Mouse (Mus musculus): ENCODE data around the gene Cdc34. TPM values are rescaled to one million over a fixed set of nuclear protein-coding genes. Genes with fewer than 3 reads are reported as not detected.

Gene Cdc34
- 137 and 146 TPM in 2 replicates for polyA plus RNA-seq (2016; fragmentation: Nextera tagmentation; extraction: Ambion mirVana)

GRCm38 (mm10) chr10:79681591-79682245 is at the start of gene Cdc34:
Gene Cdc34 (plus strand): TSS chr10:79682195.
- Histone ChIP-seq H3K9ac (peak within 1 kb of the TSS; percentile 87), H3K4me3 (peak within 1 kb of the TSS; percentile 84), H3K27ac (peak within 1 kb of the TSS; percentile 80), H3K27me3 (no peaks in the 10 kb centered on the region), H3K36me3 (peaks cover 27% of the 10 kb centered on the region), H3K4me2 (replicated peaks) (peak within 1 kb of the TSS; percentile 98), H3K4me1 (peaks cover 15% of the 10 kb centered on the region), H3K9me3 (no peaks in the 10 kb centered on the region)
- under 1% methylated on average over 66 of the region's 84 CpGs for WGBS
- ATAC-seq (ENCODE audit: insufficient number of reproducible peaks, insufficient read depth, low FRiP score, low TSS enrichment): peak; percentile 92

DNA sequence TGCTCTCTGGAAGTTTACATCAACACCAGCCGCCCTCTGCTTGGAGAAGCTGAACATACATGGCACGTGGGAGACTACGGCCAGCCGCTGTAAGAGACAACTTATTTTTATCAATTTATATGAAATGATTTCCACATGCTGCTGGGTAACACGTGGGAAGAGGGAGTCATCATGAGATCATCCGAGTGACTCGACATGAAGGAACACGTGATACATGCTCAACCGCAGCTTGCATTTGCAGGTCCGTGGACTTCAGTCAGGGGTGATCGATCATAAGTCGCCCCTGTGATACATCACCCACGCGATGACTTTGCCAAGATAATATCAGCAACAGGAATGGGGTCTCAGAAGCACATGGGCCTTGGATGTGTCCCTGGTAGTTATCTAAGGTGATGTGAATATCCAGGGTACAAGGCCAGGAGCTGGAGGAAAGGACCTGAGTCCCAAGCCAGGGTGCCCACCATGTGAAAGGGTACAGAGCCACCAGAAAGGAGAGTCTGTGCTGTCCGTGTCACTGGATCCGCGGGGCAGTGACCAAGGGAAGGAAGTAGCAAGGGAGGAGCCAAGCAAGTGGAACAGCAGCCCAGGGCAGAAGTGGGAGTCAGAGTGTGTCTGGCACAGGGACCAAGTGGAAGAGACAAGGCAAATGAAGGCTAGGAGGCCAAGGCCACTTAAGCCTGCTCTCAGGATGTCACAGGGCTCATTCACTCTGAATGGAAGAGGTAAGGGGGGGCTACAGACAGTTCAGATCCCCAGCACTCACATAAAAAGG is 48.8 kb upstream of the Cdc34 start:
- H3K4me1 ChIP-seq: peaks cover 12% of the 10 kb centered on the region
- no peak overlapping the region for H3K27ac ChIP-seq
- no peaks in the 10 kb centered on the region for H3K36me3 ChIP-seq
- ATAC-seq (ENCODE audit: insufficient number of reproducible peaks, insufficient read depth, low FRiP score, low TSS enrichment): no peak
- H3K4me2 ChIP-seq (replicated peaks): no peak overlapping the region
- H3K9me3 ChIP-seq: no peaks in the 10 kb centered on the region
- no peaks in the 10 kb centered on the region; the same call in 1 of the 2 replicates for H3K27me3 ChIP-seq
- no peak overlapping the region for H3K4me3 ChIP-seq
- WGBS: 81% methylated on average over 17 of the region's 17 CpGs
- no peak overlapping the region for H3K9ac ChIP-seq

DNA sequence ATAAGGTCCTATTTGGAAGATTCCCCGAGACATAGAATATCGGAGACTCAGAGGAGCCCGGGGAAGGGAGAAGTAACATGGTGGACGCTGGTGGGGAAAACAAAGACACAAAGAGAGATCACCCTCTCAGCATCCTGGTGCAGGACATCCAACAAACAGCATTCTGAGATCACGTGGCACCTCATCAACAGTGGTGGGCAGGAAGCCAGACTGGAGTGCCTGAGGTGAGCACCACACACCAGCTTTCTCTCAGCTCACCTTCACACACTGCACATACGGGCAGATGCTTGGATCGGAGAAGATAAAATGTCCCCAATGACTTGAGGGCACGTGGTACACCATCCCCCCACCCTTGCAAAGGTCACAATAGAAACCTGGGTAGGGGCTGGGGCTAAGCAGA is 45.7 kb upstream of the Cdc34 start:
- Histone ChIP-seq H3K27ac (no peak overlapping the region), H3K4me2 (replicated peaks) (peak overlapping the region; percentile 88)

DNA sequence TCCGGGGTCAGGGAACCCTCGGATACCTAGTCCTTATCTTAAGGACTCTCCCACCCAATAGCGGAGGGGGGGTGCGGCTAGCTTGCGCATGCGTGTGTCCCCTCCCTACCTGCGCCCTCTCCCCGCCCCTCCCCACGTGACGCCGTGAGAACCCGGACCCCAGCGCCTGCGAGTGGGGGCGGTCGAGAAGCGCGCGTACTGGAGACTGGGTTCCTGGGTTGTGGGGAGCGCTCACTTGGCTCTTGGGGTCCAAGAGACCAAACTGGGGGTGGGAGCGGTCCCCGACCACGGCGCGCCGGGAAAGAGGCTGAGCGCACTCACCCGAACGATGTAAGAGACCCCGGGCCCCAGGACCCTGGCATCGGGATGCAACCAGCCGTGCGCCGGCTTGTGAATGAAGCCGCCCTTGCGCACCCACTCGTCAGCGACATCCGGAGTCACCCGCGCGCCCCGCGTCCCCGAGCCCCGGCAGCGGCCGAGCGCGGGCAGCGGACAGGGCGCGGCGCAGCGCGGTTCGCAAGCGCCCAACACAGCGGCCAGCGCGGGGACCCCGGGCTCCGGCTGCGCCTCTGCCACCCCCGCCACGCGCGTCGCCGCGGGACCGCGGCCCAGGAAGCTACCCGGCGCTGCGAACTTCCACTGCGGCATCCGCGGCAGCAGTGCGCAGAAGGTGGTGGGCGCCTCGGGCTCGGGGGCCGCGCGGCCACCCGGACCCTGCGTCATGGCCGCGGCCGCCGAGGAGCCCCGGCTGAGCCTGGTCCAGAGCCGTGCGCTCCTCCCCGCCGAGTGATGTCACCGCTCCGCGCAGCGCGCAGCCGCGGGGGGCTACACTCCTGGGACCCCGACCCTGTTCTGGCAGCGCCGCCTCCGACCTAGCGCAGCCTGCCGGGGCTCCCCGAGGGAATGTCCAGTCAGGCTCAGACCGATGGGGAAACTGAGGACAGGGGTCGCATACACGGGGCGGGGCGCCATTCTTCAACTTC is 44.6 kb upstream of the Cdc34 start, which contains the start of gene Shc2:
TSS of gene Shc2 (minus strand) at position 791 of the 983 bp plus-strand sequence.
- Histone ChIP-seq H3K4me2 (replicated peaks) (peak within 1 kb of the TSS; percentile 88), H3K4me3 (peak within 1 kb of the TSS; percentile 88), H3K4me1 (peaks cover 21% of the 10 kb centered on the region), H3K9ac (peak within 1 kb of the TSS; percentile 75), H3K36me3 (no peaks in the 10 kb centered on the region), H3K27ac (peak within 1 kb of the TSS; percentile 77), H3K9me3 (no peaks in the 10 kb centered on the region), H3K27me3 (peaks cover 7% of the 10 kb centered on the region; the same call in 1 of the 2 replicates)
- under 1% methylated on average over 115 of the region's 116 CpGs for WGBS
- ATAC-seq (ENCODE audit: insufficient number of reproducible peaks, insufficient read depth, low FRiP score, low TSS enrichment): peak; percentile 87

More for the DNA sequence above, 45.7 kb upstream of the Cdc34 start:
- Histone ChIP-seq H3K36me3 (no peaks in the 10 kb centered on the region), H3K27me3 (peaks cover 7% of the 10 kb centered on the region; the same call in 1 of the 2 replicates), H3K9me3 (no peaks in the 10 kb centered on the region), H3K4me1 (peaks cover 21% of the 10 kb centered on the region), H3K4me3 (peak overlapping the region; percentile 88; the same call in 1 of the 2 replicates), H3K9ac (no peak overlapping the region)
- WGBS: 82% methylated on average over 8 of the region's 8 CpGs
- no peak for ATAC-seq (ENCODE audit: insufficient number of reproducible peaks, insufficient read depth, low FRiP score, low TSS enrichment)

GRCm38 (mm10) chr10:79638486-79639204 is 43.4 kb upstream of the Cdc34 start:
- Histone ChIP-seq H3K4me3 (peak overlapping the region; percentile 88), H3K36me3 (no peaks in the 10 kb centered on the region), H3K27ac (no peak overlapping the region; the same call in 1 of the 2 replicates), H3K4me1 (peaks cover 18% of the 10 kb centered on the region), H3K9me3 (no peaks in the 10 kb centered on the region), H3K27me3 (peaks cover 7% of the 10 kb centered on the region; the same call in 1 of the 2 replicates), H3K9ac (peak overlapping the region; percentile 75; the same call in 1 of the 2 replicates), H3K4me2 (replicated peaks) (peak overlapping the region; percentile 88)
- 5% methylated on average over 23 of the region's 23 CpGs for WGBS
- no peak for ATAC-seq (ENCODE audit: insufficient number of reproducible peaks, insufficient read depth, low FRiP score, low TSS enrichment)

- no peak within 1 kb of the TSS for H3K9ac ChIP-seq
- no peaks in the 10 kb centered on the region for H3K36me3 ChIP-seq
- no peak within 1 kb of the TSS for H3K27ac ChIP-seq
- no peak within 1 kb of the TSS for H3K4me2 ChIP-seq (replicated peaks)
- 55% methylated on average over 8 of the region's 8 CpGs for WGBS
- H3K27me3 ChIP-seq: no peaks in the 10 kb centered on the region
- H3K4me1 ChIP-seq: no peaks in the 10 kb centered on the region
- no peaks in the 10 kb centered on the region for H3K9me3 ChIP-seq
- H3K4me3 ChIP-seq: no peak within 1 kb of the TSS
- no peak for ATAC-seq (ENCODE audit: insufficient number of reproducible peaks, insufficient read depth, low FRiP score, low TSS enrichment)
Measured at GRCm38 (mm10) chr10:79645711-79646110, 36.3 kb upstream of the Cdc34 start, which contains the start of gene Odf3l2. Gene Odf3l2 (minus strand): TSS chr10:79645738.

DNA sequence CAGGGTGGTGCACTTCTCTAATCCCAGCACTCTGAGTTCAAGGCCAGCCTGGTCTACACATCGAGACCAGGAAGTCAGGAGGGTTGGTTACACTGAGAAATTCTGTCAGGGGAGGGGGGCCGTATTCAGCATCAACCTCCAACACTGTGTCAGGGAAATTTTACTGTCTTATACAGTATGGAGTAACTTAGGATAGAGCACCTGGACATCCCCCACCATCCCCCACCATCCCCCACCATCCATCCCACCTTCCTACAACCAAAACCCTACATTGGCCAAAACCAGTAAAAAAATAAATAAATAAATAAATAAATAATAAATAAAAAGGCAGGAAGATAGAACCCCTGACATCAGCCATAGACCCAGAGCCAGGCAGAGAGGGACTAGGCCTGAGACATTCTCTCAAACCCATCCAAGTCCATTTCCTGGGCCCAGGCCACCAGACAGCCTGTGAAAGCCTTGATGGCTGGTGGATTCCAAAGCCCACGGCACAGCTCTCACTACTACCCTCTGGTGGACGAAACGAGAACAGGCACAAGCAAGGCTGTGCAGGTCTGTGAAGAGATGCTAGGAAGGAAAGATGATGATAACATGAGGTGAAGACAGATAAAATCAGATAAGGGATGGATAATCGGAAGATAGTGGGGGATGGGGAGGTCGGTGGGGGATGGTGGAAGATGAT is 32.8 kb upstream of the Cdc34 start:
- ATAC-seq (ENCODE audit: insufficient number of reproducible peaks, insufficient read depth, low FRiP score, low TSS enrichment): no peak
- Histone ChIP-seq H3K4me3 (no peak overlapping the region), H3K9ac (no peak overlapping the region), H3K4me1 (no peaks in the 10 kb centered on the region), H3K27ac (no peak overlapping the region), H3K27me3 (no peaks in the 10 kb centered on the region), H3K9me3 (no peaks in the 10 kb centered on the region), H3K36me3 (no peaks in the 10 kb centered on the region), H3K4me2 (replicated peaks) (no peak overlapping the region)
- WGBS: 28% methylated on average over 7 of the region's 7 CpGs

- Histone ChIP-seq H3K4me2 (replicated peaks) (no peak overlapping the region), H3K4me1 (0 out of 2 replicates have a peak, but pooled peaks cover 5% of the 10 kb centered on the region), H3K4me3 (no peak overlapping the region), H3K27me3 (no peaks in the 10 kb centered on the region), H3K36me3 (no peaks in the 10 kb centered on the region), H3K9ac (no peak overlapping the region), H3K27ac (no peak overlapping the region), H3K9me3 (no peaks in the 10 kb centered on the region)
- ATAC-seq (ENCODE audit: insufficient number of reproducible peaks, insufficient read depth, low FRiP score, low TSS enrichment): no peak
- 86% methylated on average over 7 of the region's 7 CpGs for WGBS
Measured at GRCm38 (mm10) chr10:79652789-79653188, 29.2 kb upstream of the Cdc34 start.

DNA sequence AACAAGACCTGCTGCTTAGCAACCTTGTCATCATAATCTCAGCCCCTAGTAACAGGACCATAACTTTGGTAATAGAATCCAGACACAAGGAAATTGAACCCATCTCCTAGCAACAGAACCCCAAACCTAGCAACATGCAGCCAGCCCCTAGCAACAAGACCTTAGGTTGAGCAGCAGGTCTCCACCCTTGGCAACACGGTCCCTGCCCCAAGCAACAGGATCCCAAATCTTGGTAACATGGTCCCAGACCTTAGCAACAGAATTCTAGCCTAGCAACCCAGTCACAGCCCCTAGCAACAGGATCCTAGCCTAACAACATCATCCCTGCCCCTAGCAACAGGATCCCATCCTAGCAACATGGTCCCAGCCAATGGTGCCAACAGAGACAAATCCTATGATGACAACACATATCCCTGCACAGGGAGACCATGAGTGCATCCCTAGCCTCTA is 27.0 kb upstream of the Cdc34 start:
- no peak overlapping the region for H3K9ac ChIP-seq
- no peak overlapping the region for H3K4me3 ChIP-seq
- 12% methylated on average over 1 of the region's 1 CpGs for WGBS
- 0 out of 2 replicates have a peak, but pooled peaks cover 5% of the 10 kb centered on the region for H3K4me1 ChIP-seq
- no peak overlapping the region for H3K4me2 ChIP-seq (replicated peaks)
- no peak overlapping the region for H3K27ac ChIP-seq
- no peaks in the 10 kb centered on the region for H3K27me3 ChIP-seq
- no peaks in the 10 kb centered on the region for H3K9me3 ChIP-seq
- peak; percentile 61; the same call in 1 of the 2 replicates for ATAC-seq (ENCODE audit: insufficient number of reproducible peaks, insufficient read depth, low FRiP score, low TSS enrichment)
- no peaks in the 10 kb centered on the region for H3K36me3 ChIP-seq

- WGBS: 15% methylated on average over 4 of the region's 4 CpGs
- ATAC-seq (ENCODE audit: insufficient number of reproducible peaks, insufficient read depth, low FRiP score, low TSS enrichment): no peak
- H3K27me3 ChIP-seq: no peaks in the 10 kb centered on the region
Measured at GRCm38 (mm10) chr10:79658829-79659228, 23.2 kb upstream of the Cdc34 start.

More at GRCm38 (mm10) chr10:79658829-79659228, 23.2 kb upstream of the Cdc34 start:
- H3K4me3 ChIP-seq: no peak overlapping the region
- no peaks in the 10 kb centered on the region for H3K36me3 ChIP-seq
- H3K9me3 ChIP-seq: no peaks in the 10 kb centered on the region
- H3K4me1 ChIP-seq: 0 out of 2 replicates have a peak, but pooled peaks cover 5% of the 10 kb centered on the region
- H3K27ac ChIP-seq: no peak overlapping the region
- H3K4me2 ChIP-seq (replicated peaks): no peak overlapping the region
- H3K9ac ChIP-seq: no peak overlapping the region

All from embryonic facial prominence, embryonic 12.5 days (tissue).